Mouse (Mus musculus) heart, postnatal 0 days (tissue): ENCODE data around the gene Omd. TPM values are rescaled to one million over a fixed set of nuclear protein-coding genes. Genes with fewer than 3 reads are reported as not detected.

Experiments
- ATAC-seq: fragments of 200-750 bp; cut with Nextera tagmentation; 2 replicates; pipeline ENCODE4 v1.8.0; 2017; ENCODE audit warnings: low read depth, moderate number of reproducible peaks, moderate library complexity; ENCODE audit not compliant: insufficient read depth
- DNase-seq: peaks from one replicate; pipeline ENCODE4 v3.0.0-alpha.2; 2016; ENCODE audit warnings: low spot score
- H3K27ac ChIP-seq: fragments of 300-500 bp; sonication (generic); 2 replicates; pipeline ENCODE4 v1.5.1; 2014; ENCODE audit warnings: low read depth, mild to moderate bottlenecking
- H3K27me3 ChIP-seq: fragments of 300-500 bp; sonication (generic); 2 replicates; pipeline ENCODE4 v1.6.1; 2014; ENCODE audit warnings: low read length, mixed read lengths; ENCODE audit not compliant: control insufficient read depth, insufficient read depth
- H3K36me3 ChIP-seq: fragments of 300-500 bp; sonication (generic); replicated peaks from 2 replicates; pipeline ENCODE4 v1.6.1; 2014; ENCODE audit warnings: low read length, mixed read lengths; ENCODE audit not compliant: control insufficient read depth, insufficient read depth
- H3K4me1 ChIP-seq: fragments of 300-500 bp; sonication (generic); 2 replicates; pipeline ENCODE4 v1.6.1; 2014; ENCODE audit warnings: antibody characterized with exemption; ENCODE audit not compliant: control insufficient read depth, insufficient read depth
- H3K4me2 ChIP-seq: fragments of 300-500 bp; sonication (generic); 2 replicates; pipeline ENCODE4 v1.6.1; 2014; ENCODE audit warnings: low read depth, mild to moderate bottlenecking, low read length, moderate library complexity
- H3K4me3 ChIP-seq: fragments of 300-500 bp; sonication (generic); 2 replicates; pipeline ENCODE4 v1.5.1; 2014; ENCODE audit warnings: low read depth, low read length
- H3K9ac ChIP-seq: fragments of 300-500 bp; sonication (generic); replicated peaks from 2 replicates; pipeline ENCODE4 v1.6.1; 2014; ENCODE audit warnings: low read depth, low read length, mixed read lengths
- H3K9me3 ChIP-seq: fragments of 300-500 bp; sonication (generic); replicated peaks from 2 replicates; pipeline ENCODE4 v1.6.1; 2016; ENCODE audit warnings: low read length; ENCODE audit not compliant: control insufficient read depth
- CTCF ChIP-seq: IDR thresholded peaks from 2 replicates; pipeline ENCODE4 v1.5.1; 2016; ENCODE audit warnings: antibody characterized with exemption, control low read depth, low read depth
- EP300 ChIP-seq: IDR thresholded peaks from 2 replicates; pipeline ENCODE4 v1.6.1; 2016; ENCODE audit warnings: antibody characterized with exemption, low read depth
- WGBS: fragments of 180-500 bp; shearing (Covaris S2); extraction: QIAGEN DNeasy Blood & Tissue Kit; methylation state at CpG from one replicate; pipeline ENCODE4 v1.1.7; 2014; 5-methylcytosine and 5-hydroxymethylcytosine counted together
- polyA plus RNA-seq: library from polyadenylated mRNA; unstranded; fragments of >200 nt; fragmentation: Nextera tagmentation; extraction: Ambion mirVana; gene quantifications from 2 replicates; pipeline ENCODE4 v1.2.1, GENCODE M21; 2015
- total RNA-seq: library from RNA; depleted of rRNA; stranded (reverse); fragments of >200 nt; gene quantifications from 2 replicates; pipeline ENCODE4 v1.2.3, GENCODE M21; 2014; ENCODE audit warnings: low replicate concordance

Gene Omd
- total and polyA plus RNA-seq, 2 experiments from 2014 or later, result 0.59 TPM; not detected in 1

GRCm38 (mm10) chr13:49546517-49546916 lies 35.7 kb upstream of the Omd start:
- 67% methylated on average over 1 of the region's 1 CpGs for WGBS
- no peak for ATAC-seq
- TF ChIP-seq EP300, result no peak
- no peak for TF ChIP-seq CTCF
- Histone ChIP-seq H3K9me3 (no peaks in the 10 kb centered on the region), H3K27me3 (no peaks in the 10 kb centered on the region), H3K4me2 (peak overlapping the region; percentile 32; the same call in 1 of the 2 replicates), H3K4me3 (no peak overlapping the region; the same call in 1 of the 2 replicates), H3K36me3 (no peaks in the 10 kb centered on the region), H3K27ac (peak overlapping the region; percentile 68), H3K9ac (no peak overlapping the region), H3K4me1 (no peaks in the 10 kb centered on the region)
- DNase-seq, result no peak

GRCm38 (mm10) chr13:49547563-49548150 lies 34.6 kb upstream of the Omd start:
- Histone ChIP-seq H3K27ac (0 out of 2 replicates have a peak overlapping the region, but pooled peaks have one; percentile 6), H3K9ac (no peak overlapping the region), H3K4me3 (no peak overlapping the region), H3K4me1 (no peaks in the 10 kb centered on the region), H3K4me2 (no peak overlapping the region), H3K9me3 (no peaks in the 10 kb centered on the region), H3K27me3 (no peaks in the 10 kb centered on the region), H3K36me3 (no peaks in the 10 kb centered on the region)
- 52% methylated on average over 1 of the region's 1 CpGs for WGBS
- ATAC-seq (no peak), DNase-seq (no peak)
- TF ChIP-seq EP300 (no peak), CTCF (no peak)

- Histone ChIP-seq H3K9ac (no peak overlapping the region), H3K4me3 (no peak overlapping the region), H3K4me2 (no peak overlapping the region), H3K27me3 (no peaks in the 10 kb centered on the region), H3K9me3 (no peaks in the 10 kb centered on the region), H3K27ac (no peak overlapping the region), H3K4me1 (no peaks in the 10 kb centered on the region), H3K36me3 (no peaks in the 10 kb centered on the region)
- DNase-seq (no peak), ATAC-seq (no peak)
- no peak for TF ChIP-seq EP300
- WGBS, result 79% methylated on average over 3 of the region's 3 CpGs
Measured at GRCm38 (mm10) chr13:49549616-49550015, 32.6 kb upstream of the Omd start.

- Histone ChIP-seq H3K4me3 (no peak overlapping the region), H3K27ac (no peak overlapping the region), H3K9me3 (no peaks in the 10 kb centered on the region), H3K4me2 (no peak overlapping the region), H3K27me3 (no peaks in the 10 kb centered on the region), H3K9ac (no peak overlapping the region), H3K36me3 (no peaks in the 10 kb centered on the region), H3K4me1 (no peaks in the 10 kb centered on the region)
- ATAC-seq (no peak), DNase-seq (no peak)
- WGBS, result 72% methylated on average over 5 of the region's 5 CpGs
- TF ChIP-seq CTCF, result no peak
- TF ChIP-seq EP300, result no peak
Measured at GRCm38 (mm10) chr13:49554519-49554918, 27.7 kb upstream of the Omd start.

GRCm38 (mm10) chr13:49556203-49556602 lies 26.1 kb upstream of the Omd start:
- Histone ChIP-seq H3K27ac (no peak overlapping the region), H3K27me3 (no peaks in the 10 kb centered on the region), H3K36me3 (no peaks in the 10 kb centered on the region), H3K4me2 (no peak overlapping the region), H3K9ac (no peak overlapping the region), H3K9me3 (no peaks in the 10 kb centered on the region), H3K4me1 (no peaks in the 10 kb centered on the region), H3K4me3 (no peak overlapping the region)
- TF ChIP-seq EP300, result no peak
- TF ChIP-seq CTCF, result no peak
- ATAC-seq, result no peak
- WGBS, result 69% methylated on average over 1 of the region's 1 CpGs
- no peak for DNase-seq

GRCm38 (mm10) chr13:49556924-49557323 lies 25.3 kb upstream of the Omd start:
- Histone ChIP-seq H3K9ac (no peak overlapping the region), H3K4me2 (no peak overlapping the region), H3K36me3 (no peaks in the 10 kb centered on the region), H3K27me3 (no peaks in the 10 kb centered on the region), H3K4me3 (no peak overlapping the region), H3K9me3 (no peaks in the 10 kb centered on the region), H3K4me1 (no peaks in the 10 kb centered on the region), H3K27ac (no peak overlapping the region)
- WGBS, result 66% methylated on average over 1 of the region's 1 CpGs
- TF ChIP-seq EP300 (no peak), CTCF (no peak)
- no peak for ATAC-seq
- DNase-seq, result no peak
